Mouse (Mus musculus) hindbrain, embryonic 13.5 days (tissue): ENCODE results near the gene Brd4. TPM values are rescaled to one million over a fixed set of nuclear protein-coding genes. Genes with fewer than 3 reads are reported as not detected.

Experiments
- ATAC-seq: fragments of 200-750 bp; cut with Nextera tagmentation; 2 replicates; pipeline ENCODE4 v1.8.0; 2017; ENCODE audit warnings: moderate TSS enrichment; ENCODE audit not compliant: low FRiP score
- H3K27ac ChIP-seq: fragments of 300-500 bp; sonication (generic); 2 replicates; pipeline ENCODE4 v1.5.1; 2015; ENCODE audit warnings: inconsistent platforms, mild to moderate bottlenecking, moderate library complexity
- H3K27me3 ChIP-seq: fragments of 300-500 bp; sonication (generic); 2 replicates; pipeline ENCODE4 v1.6.1; 2015; ENCODE audit warnings: mild to moderate bottlenecking, inconsistent platforms
- H3K36me3 ChIP-seq: fragments of 300-500 bp; sonication (generic); 2 replicates; pipeline ENCODE4 v1.6.1; 2015; ENCODE audit warnings: mild to moderate bottlenecking, inconsistent platforms
- H3K4me1 ChIP-seq: fragments of 300-500 bp; sonication (generic); replicated peaks from 2 replicates; pipeline ENCODE4 v1.6.1; 2015; ENCODE audit warnings: inconsistent platforms
- H3K4me2 ChIP-seq: fragments of 300-500 bp; sonication (generic); 2 replicates; pipeline ENCODE4 v1.6.1; 2015; ENCODE audit warnings: inconsistent platforms, mild to moderate bottlenecking, moderate library complexity
- H3K4me3 ChIP-seq: fragments of 300-500 bp; sonication (generic); 2 replicates; pipeline ENCODE4 v1.5.1; 2015; ENCODE audit warnings: mild to moderate bottlenecking, inconsistent platforms
- H3K9ac ChIP-seq: fragments of 300-500 bp; sonication (generic); 2 replicates; pipeline ENCODE4 v1.6.1; 2015; ENCODE audit warnings: mild to moderate bottlenecking, inconsistent platforms
- H3K9me3 ChIP-seq: fragments of 300-500 bp; sonication (generic); 2 replicates; pipeline ENCODE4 v1.6.1; 2016; ENCODE audit warnings: inconsistent platforms
- WGBS: fragments of 180-500 bp; shearing (Covaris S2); methylation state at CpG from one replicate; pipeline ENCODE4 v1.1.7; 2015; 5-methylcytosine and 5-hydroxymethylcytosine counted together
- polyA plus RNA-seq: library from polyadenylated mRNA; unstranded; fragments of >200 nt; fragmentation: Nextera tagmentation; extraction: Ambion mirVana; gene quantifications from 2 replicates; pipeline ENCODE4 v1.2.1, GENCODE M21; 2015

Gene Brd4
- polyA plus RNA-seq, 1 experiment from 2014 or later, result 83.9 TPM

- Histone ChIP-seq H3K27me3 (no peaks in the 10 kb centered on the region), H3K9ac (no peak overlapping the region), H3K4me3 (no peak overlapping the region), H3K27ac (no peak overlapping the region), H3K4me2 (no peak overlapping the region), H3K4me1 (0 out of 2 replicates have a peak, but pooled peaks cover 4% of the 10 kb centered on the region), H3K36me3 (peaks cover 99% of the 10 kb centered on the region), H3K9me3 (no peaks in the 10 kb centered on the region)
- ATAC-seq, result no peak
- 94% methylated on average over 8 of the region's 8 CpGs for WGBS
These were observed 28.3 kb upstream of the Brd4 start for GRCm38 (mm10) chr17:32312801-32313200.

- Histone ChIP-seq H3K27me3 (no peaks in the 10 kb centered on the region), H3K4me1 (no peaks in the 10 kb centered on the region), H3K4me3 (no peak overlapping the region), H3K9ac (no peak overlapping the region), H3K4me2 (no peak overlapping the region), H3K27ac (no peak overlapping the region), H3K9me3 (no peaks in the 10 kb centered on the region), H3K36me3 (peaks cover 94% of the 10 kb centered on the region)
- no peak for ATAC-seq
- WGBS, result 94% methylated on average over 4 of the region's 4 CpGs
These were observed 23.4 kb upstream of the Brd4 start for GRCm38 (mm10) chr17:32307963-32308362.

- no peaks in the 10 kb centered on the region for H3K4me1 ChIP-seq
- H3K9ac ChIP-seq, result no peak overlapping the region
- no peak for ATAC-seq
- 96% methylated on average over 1 of the region's 1 CpGs for WGBS
- no peaks in the 10 kb centered on the region for H3K27me3 ChIP-seq
- H3K4me3 ChIP-seq, result no peak overlapping the region
- no peaks in the 10 kb centered on the region for H3K9me3 ChIP-seq
- no peak overlapping the region for H3K4me2 ChIP-seq
- peaks cover 5% of the 10 kb centered on the region; the same call in 1 of the 2 replicates for H3K36me3 ChIP-seq
- H3K27ac ChIP-seq, result no peak overlapping the region
These were observed 13.6 kb upstream of the Brd4 start for GRCm38 (mm10) chr17:32298125-32298524.

- Histone ChIP-seq H3K9me3 (no peaks in the 10 kb centered on the region), H3K4me2 (no peak overlapping the region), H3K9ac (no peak overlapping the region), H3K36me3 (no peaks in the 10 kb centered on the region), H3K27ac (no peak overlapping the region), H3K27me3 (no peaks in the 10 kb centered on the region), H3K4me3 (no peak overlapping the region), H3K4me1 (no peaks in the 10 kb centered on the region)
- no peak for ATAC-seq
- 91% methylated on average over 2 of the region's 2 CpGs for WGBS
These were observed 11.4 kb upstream of the Brd4 start for GRCm38 (mm10) chr17:32295901-32296300.

GRCm38 (mm10) chr17:32295160-32295559 is 10.6 kb upstream of the Brd4 start:
- Histone ChIP-seq H3K4me2 (no peak overlapping the region), H3K27ac (no peak overlapping the region), H3K27me3 (no peaks in the 10 kb centered on the region), H3K4me3 (no peak overlapping the region), H3K9me3 (no peaks in the 10 kb centered on the region), H3K36me3 (no peaks in the 10 kb centered on the region), H3K9ac (no peak overlapping the region), H3K4me1 (no peaks in the 10 kb centered on the region)
- ATAC-seq, result no peak
- WGBS, result 86% methylated on average over 4 of the region's 4 CpGs

- peak overlapping the region; percentile 100 for H3K27ac ChIP-seq
- no peaks in the 10 kb centered on the region for H3K36me3 ChIP-seq
- H3K9me3 ChIP-seq, result no peaks in the 10 kb centered on the region
- peak overlapping the region; percentile 87 for H3K4me2 ChIP-seq
- H3K4me3 ChIP-seq, result peak overlapping the region; percentile 94
- peak overlapping the region; percentile 98 for H3K9ac ChIP-seq
- no peak for ATAC-seq
- H3K27me3 ChIP-seq, result no peaks in the 10 kb centered on the region
- H3K4me1 ChIP-seq, result peaks cover 44% of the 10 kb centered on the region
- 56% methylated on average over 6 of the region's 6 CpGs for WGBS
These were observed 682 bp upstream of the Brd4 start for GRCm38 (mm10) chr17:32285138-32285670.

GRCm38 (mm10) chr17:32283771-32284221 is 726 bp downstream of the Brd4 start:
- ATAC-seq, result peak; percentile 68
- peak overlapping the region; percentile 100 for H3K27ac ChIP-seq
- H3K4me1 ChIP-seq, result peaks cover 47% of the 10 kb centered on the region
- no peaks in the 10 kb centered on the region for H3K27me3 ChIP-seq
- H3K4me2 ChIP-seq, result peak overlapping the region; percentile 87
- H3K4me3 ChIP-seq, result peak overlapping the region; percentile 94
- H3K9ac ChIP-seq, result peak overlapping the region; percentile 98
- H3K9me3 ChIP-seq, result no peaks in the 10 kb centered on the region
- H3K36me3 ChIP-seq, result no peaks in the 10 kb centered on the region
- under 1% methylated on average over 38 of the region's 41 CpGs for WGBS

- ATAC-seq, result peak; percentile 3; the same call in 1 of the 2 replicates
- Histone ChIP-seq H3K27me3 (no peaks in the 10 kb centered on the region), H3K4me2 (peak overlapping the region; percentile 87), H3K36me3 (no peaks in the 10 kb centered on the region), H3K9me3 (no peaks in the 10 kb centered on the region), H3K9ac (peak overlapping the region; percentile 98), H3K4me3 (peak overlapping the region; percentile 94), H3K4me1 (peaks cover 47% of the 10 kb centered on the region), H3K27ac (peak overlapping the region; percentile 100)
- 11% methylated on average over 7 of the region's 7 CpGs for WGBS
These were observed 1.2 kb downstream of the Brd4 start for GRCm38 (mm10) chr17:32283341-32283740.

- no peak overlapping the region for H3K27ac ChIP-seq
- H3K27me3 ChIP-seq, result no peaks in the 10 kb centered on the region
- no peak for ATAC-seq
- WGBS, result 81% methylated on average over 4 of the region's 4 CpGs
- H3K4me3 ChIP-seq, result no peak overlapping the region
- no peak overlapping the region for H3K4me2 ChIP-seq
- H3K9ac ChIP-seq, result no peak overlapping the region
- peaks cover 40% of the 10 kb centered on the region for H3K4me1 ChIP-seq
- H3K9me3 ChIP-seq, result no peaks in the 10 kb centered on the region
- no peaks in the 10 kb centered on the region for H3K36me3 ChIP-seq
These were observed 2.8 kb downstream of the Brd4 start for GRCm38 (mm10) chr17:32281611-32282310.

GRCm38 (mm10) chr17:32281126-32281525 is 3.4 kb downstream of the Brd4 start:
- Histone ChIP-seq H3K27ac (no peak overlapping the region), H3K4me2 (0 out of 2 replicates have a peak overlapping the region, but pooled peaks have one; percentile 8), H3K4me3 (no peak overlapping the region), H3K9me3 (no peaks in the 10 kb centered on the region), H3K36me3 (no peaks in the 10 kb centered on the region), H3K27me3 (no peaks in the 10 kb centered on the region), H3K9ac (no peak overlapping the region), H3K4me1 (peaks cover 40% of the 10 kb centered on the region)
- ATAC-seq, result no peak
- WGBS, result 92% methylated on average over 2 of the region's 2 CpGs

GRCm38 (mm10) chr17:32280575-32280974 is 3.9 kb downstream of the Brd4 start:
- no peak overlapping the region for H3K4me3 ChIP-seq
- no peak overlapping the region for H3K27ac ChIP-seq

GRCm38 (mm10) chr17:32277201-32277600 is 7.3 kb downstream of the Brd4 start:
- Histone ChIP-seq H3K9me3 (no peaks in the 10 kb centered on the region), H3K4me1 (peaks cover 24% of the 10 kb centered on the region), H3K36me3 (no peaks in the 10 kb centered on the region), H3K9ac (no peak overlapping the region), H3K4me3 (no peak overlapping the region), H3K27me3 (no peaks in the 10 kb centered on the region), H3K27ac (no peak overlapping the region), H3K4me2 (no peak overlapping the region)
- WGBS, result 89% methylated on average over 1 of the region's 1 CpGs
- ATAC-seq, result no peak

More at GRCm38 (mm10) chr17:32280575-32280974, 3.9 kb downstream of the Brd4 start:
- H3K9me3 ChIP-seq, result no peaks in the 10 kb centered on the region
- no peaks in the 10 kb centered on the region for H3K27me3 ChIP-seq
- no peak overlapping the region for H3K4me2 ChIP-seq
- H3K4me1 ChIP-seq, result peaks cover 41% of the 10 kb centered on the region
- H3K36me3 ChIP-seq, result no peaks in the 10 kb centered on the region
- H3K9ac ChIP-seq, result no peak overlapping the region
- 90% methylated on average over 3 of the region's 3 CpGs for WGBS
- no peak for ATAC-seq

- Histone ChIP-seq H3K9ac (no peak overlapping the region), H3K9me3 (no peaks in the 10 kb centered on the region), H3K27ac (no peak overlapping the region), H3K4me3 (no peak overlapping the region), H3K27me3 (no peaks in the 10 kb centered on the region), H3K4me1 (peaks cover 12% of the 10 kb centered on the region; the same call in 1 of the 2 replicates), H3K4me2 (no peak overlapping the region), H3K36me3 (no peaks in the 10 kb centered on the region)
- ATAC-seq, result no peak
- 86% methylated on average over 3 of the region's 3 CpGs for WGBS
These were observed 9.0 kb downstream of the Brd4 start for GRCm38 (mm10) chr17:32275568-32275967.
